Mouse (Mus musculus) testis, adult 2 months (tissue): ENCODE measurements around the gene Smok3b. TPM values are rescaled to one million over a fixed set of nuclear protein-coding genes. Genes with fewer than 3 reads are reported as not detected.

Experiments used
- H3K27ac ChIP-seq: fragments of 200-500 bp; 2 replicates; pipeline ENCODE4 v1.5.1; 2012; ENCODE audit warnings: low read depth, low read length; ENCODE audit not compliant: control insufficient read depth, insufficient read depth
- H3K27me3 ChIP-seq: fragments of 200-500 bp; 2 replicates; pipeline ENCODE4 v1.6.1; 2012; ENCODE audit warnings: mild to moderate bottlenecking, low read length, moderate library complexity; ENCODE audit not compliant: control insufficient read depth, insufficient read depth
- H3K36me3 ChIP-seq: fragments of 200-500 bp; 2 replicates; pipeline ENCODE4 v1.6.1; 2012; ENCODE audit warnings: mild to moderate bottlenecking, low read length; ENCODE audit not compliant: control insufficient read depth, insufficient read depth
- H3K4me1 ChIP-seq: fragments of 200-500 bp; 2 replicates; pipeline ENCODE4 v1.6.1; 2012; ENCODE audit warnings: low read length; ENCODE audit not compliant: control insufficient read depth, insufficient read depth
- H3K4me3 ChIP-seq: fragments of 200-500 bp; 2 replicates; pipeline ENCODE4 v1.5.1; 2012; ENCODE audit warnings: low read depth, mild to moderate bottlenecking, low read length, moderate library complexity, mixed read lengths; ENCODE audit not compliant: control insufficient read depth
- CTCF ChIP-seq: fragments of 200-500 bp; IDR thresholded peaks from 2 replicates; pipeline ENCODE4 v1.5.1; 2012; ENCODE audit warnings: low read depth, mild to moderate bottlenecking, inconsistent platforms, low read length, moderate library complexity; ENCODE audit not compliant: control insufficient read depth, insufficient read depth, insufficient replicate concordance
- POLR2A ChIP-seq: fragments of 200-500 bp; IDR thresholded peaks from 2 replicates; pipeline ENCODE4 v1.6.1; 2012; ENCODE audit warnings: low read depth, mild to moderate bottlenecking, inconsistent platforms, low read length, moderate library complexity; ENCODE audit not compliant: control insufficient read depth
- polyA plus RNA-seq: library from polyadenylated mRNA; depleted of rRNA; stranded (reverse); fragments of >200 nt; gene quantifications from 2 replicates; pipeline ENCODE4 v1.2.3, GENCODE M21; 2012; rRNA removed

Smok3b gene
- polyA plus RNA-seq, 1 experiment, result 13.5 TPM

- no peaks in the 10 kb centered on the region for H3K27me3 ChIP-seq
- peaks cover 4% of the 10 kb centered on the region for H3K36me3 ChIP-seq
- no peaks in the 10 kb centered on the region for H3K4me1 ChIP-seq
- no peak overlapping the region for H3K4me3 ChIP-seq
- no peak overlapping the region for H3K27ac ChIP-seq
- no peak for TF ChIP-seq POLR2A
- TF ChIP-seq CTCF, result no peak
Observed at GRCm38 (mm10) chr5:138094474-138094873, 73.2 kb downstream of the Smok3b start.

Other genes starting within 250 kb of the Smok3b start
- 48.3 and 60.4 TPM in 2 replicates for gene Ppp1r35, start 242.6 kb upstream of the Smok3b start, polyA plus RNA-seq
- 103 and 114 TPM in 2 replicates for gene Mepce, start 233.8 kb upstream of the Smok3b start, polyA plus RNA-seq
- 10.9 and 12.3 TPM in 2 replicates for gene Zcwpw1, start 233.6 kb upstream of the Smok3b start, polyA plus RNA-seq
- gene Pilra, start 185.1 kb upstream of the Smok3b start, polyA plus RNA-seq, result 2.5 and 4.4 TPM in 2 replicates
- gene Pilrb1, start 163.3 kb upstream of the Smok3b start, polyA plus RNA-seq, result 0.89 TPM in 1 of 2 replicates, not detected in the other
- not detected in 2 replicates for gene Pilrb2, start 149.6 kb upstream of the Smok3b start, polyA plus RNA-seq
- gene Cyp3a13, start 99.8 kb upstream of the Smok3b start, polyA plus RNA-seq, result not detected in 2 replicates
- gene Gjc3, start 58.3 kb upstream of the Smok3b start, polyA plus RNA-seq, result 0.02 TPM in 1 of 2 replicates, not detected in the other
- 0.12 and 0.51 TPM in 2 replicates for gene Azgp1, start 39.9 kb upstream of the Smok3b start, polyA plus RNA-seq
- gene Smok3a, start 168 bp upstream of the Smok3b start, polyA plus RNA-seq, result 9.6 and 11.7 TPM in 2 replicates
- 9.7 and 10.4 TPM in 2 replicates for gene Smok3c, start 31.8 kb downstream of the Smok3b start, polyA plus RNA-seq
- 3.4 and 4.0 TPM in 2 replicates for gene Zkscan1, start 63.7 kb downstream of the Smok3b start, polyA plus RNA-seq
- gene Zscan21, start 95.5 kb downstream of the Smok3b start, polyA plus RNA-seq, result 51.4 and 58.2 TPM in 2 replicates
- 1.8 and 2.2 TPM in 2 replicates for gene Zfp113, start 134.3 kb downstream of the Smok3b start, polyA plus RNA-seq
- 148 and 160 TPM in 2 replicates for gene Cops6, start 139.6 kb downstream of the Smok3b start, polyA plus RNA-seq
- 65.6 and 70.3 TPM in 2 replicates for gene Ap4m1, start 150.6 kb downstream of the Smok3b start, polyA plus RNA-seq
- 93.6 and 96.0 TPM in 2 replicates for gene Mcm7, start 151.0 kb downstream of the Smok3b start, polyA plus RNA-seq
- gene Taf6, start 166.0 kb downstream of the Smok3b start, polyA plus RNA-seq, result 141 and 154 TPM in 2 replicates
- 1.6 and 1.7 TPM in 2 replicates for gene Cnpy4, start 166.1 kb downstream of the Smok3b start, polyA plus RNA-seq
- gene Mblac1, start 172.9 kb downstream of the Smok3b start, polyA plus RNA-seq, result 5.4 and 6.2 TPM in 2 replicates
- gene Nxpe5, start 204.5 kb downstream of the Smok3b start, polyA plus RNA-seq, result 0.14 and 0.19 TPM in 2 replicates
- 23.2 and 28.3 TPM in 2 replicates for gene Lamtor4, start 234.1 kb downstream of the Smok3b start, polyA plus RNA-seq
- 60.7 and 63.1 TPM in 2 replicates for gene BC037034, start 242.6 kb downstream of the Smok3b start, polyA plus RNA-seq